Mouse (Mus musculus) cerebellum, adult (tissue): ENCODE results near the gene Hoxc13.

Source experiments
- ATAC-seq: cut with Nextera tagmentation; 2 replicates; pipeline ENCODE4 v1.9.2; 2017; ENCODE audit warnings: mild to moderate bottlenecking, moderate library complexity, mixed read lengths; ENCODE audit not compliant: insufficient number of reproducible peaks, low FRiP score, low TSS enrichment

Gene Hoxc13

DNA sequence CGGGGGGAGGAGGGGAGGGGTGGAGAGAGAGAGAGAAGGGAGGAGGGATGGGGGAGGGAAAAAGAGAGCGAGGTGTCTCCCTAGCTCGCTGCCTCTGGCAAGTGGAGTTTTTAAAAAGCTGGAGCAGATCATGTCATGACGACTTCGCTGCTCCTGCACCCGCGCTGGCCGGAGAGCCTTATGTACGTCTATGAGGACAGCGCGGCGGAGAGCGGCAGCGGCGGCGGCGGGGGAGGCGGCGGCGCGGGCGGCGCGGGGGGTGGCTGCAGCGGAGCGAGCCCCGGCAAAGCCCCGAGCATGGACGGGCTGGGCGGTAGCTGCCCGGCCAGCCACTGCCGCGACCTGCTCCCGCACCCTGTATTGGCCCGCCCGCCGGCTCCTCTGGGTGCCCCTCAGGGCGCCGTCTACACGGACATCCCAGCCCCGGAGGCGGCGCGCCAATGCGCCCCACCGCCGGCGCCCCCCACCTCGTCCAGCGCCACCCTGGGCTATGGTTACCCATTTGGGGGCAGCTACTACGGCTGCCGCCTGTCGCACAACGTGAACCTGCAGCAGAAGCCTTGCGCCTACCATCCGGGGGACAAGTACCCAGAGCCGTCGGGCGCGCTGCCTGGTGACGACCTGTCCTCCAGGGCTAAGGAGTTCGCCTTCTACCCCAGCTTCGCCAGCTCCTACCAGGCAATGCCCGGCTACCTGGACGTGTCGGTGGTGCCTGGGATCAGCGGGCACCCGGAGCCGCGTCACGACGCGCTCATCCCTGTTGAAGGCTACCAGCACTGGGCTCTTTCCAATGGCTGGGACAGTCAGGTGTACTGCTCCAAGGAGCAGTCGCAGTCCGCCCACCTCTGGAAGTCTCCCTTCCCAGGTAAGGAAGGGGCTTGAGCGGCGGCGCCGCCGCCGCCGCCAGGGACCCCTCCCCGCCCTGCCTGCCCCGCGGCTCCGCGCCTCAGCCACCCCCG lies at the start of gene Hoxc13:
Gene Hoxc13, plus strand, starts transcription at position 51 of the 959 bp plus-strand sequence.
- ATAC-seq, result no peak

- no peak for ATAC-seq
Observed at GRCm38 (mm10) chr15:102885803-102886202, 35.1 kb upstream of the Hoxc13 start.

- no peak for ATAC-seq
Observed at GRCm38 (mm10) chr15:102895115-102895514, 25.8 kb upstream of the Hoxc13 start.

GRCm38 (mm10) chr15:102904946-102905345 lies 16.0 kb upstream of the Hoxc13 start:
- no peak for ATAC-seq

DNA sequence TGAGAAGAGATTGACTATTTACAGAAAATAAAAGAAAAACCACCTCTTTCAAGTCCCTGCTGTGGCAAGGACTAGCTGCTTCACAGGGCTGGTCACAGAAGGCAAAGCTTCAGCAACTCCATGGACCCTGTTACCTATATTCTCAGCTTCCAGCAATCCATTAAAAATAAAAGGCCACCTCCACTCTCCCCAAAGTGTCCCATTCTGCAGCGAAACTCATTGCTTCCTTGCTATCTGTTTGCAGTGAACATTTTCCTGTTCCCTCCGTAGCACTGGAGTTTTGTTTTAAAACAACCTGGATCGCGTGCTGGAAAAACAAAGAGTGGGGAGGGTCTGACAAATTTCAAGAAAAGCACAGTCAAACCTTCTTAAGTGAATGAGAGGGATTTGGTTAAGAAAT lies 11.4 kb upstream of the Hoxc13 start:
- ATAC-seq, result no peak

DNA sequence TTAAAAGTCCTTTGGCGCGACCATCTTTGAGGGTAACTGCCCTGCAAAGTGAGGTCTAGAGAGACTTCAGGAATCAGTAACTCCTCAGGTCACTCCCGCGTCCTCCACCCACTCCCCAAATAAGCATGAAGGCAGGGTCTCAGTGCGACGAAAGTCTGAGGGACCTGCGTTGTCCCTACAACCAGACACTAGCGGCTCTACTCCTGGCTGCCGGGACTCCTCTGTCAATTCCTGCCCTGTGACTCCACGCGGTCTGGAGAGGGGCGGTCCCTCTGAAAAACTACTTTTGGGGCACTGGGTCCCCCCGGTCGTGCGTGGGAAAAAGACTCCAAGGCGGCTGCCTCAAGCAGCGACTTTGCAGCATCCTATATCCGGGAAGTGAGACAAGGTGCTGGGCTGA lies 10.9 kb upstream of the Hoxc13 start:
- ATAC-seq, result no peak

DNA sequence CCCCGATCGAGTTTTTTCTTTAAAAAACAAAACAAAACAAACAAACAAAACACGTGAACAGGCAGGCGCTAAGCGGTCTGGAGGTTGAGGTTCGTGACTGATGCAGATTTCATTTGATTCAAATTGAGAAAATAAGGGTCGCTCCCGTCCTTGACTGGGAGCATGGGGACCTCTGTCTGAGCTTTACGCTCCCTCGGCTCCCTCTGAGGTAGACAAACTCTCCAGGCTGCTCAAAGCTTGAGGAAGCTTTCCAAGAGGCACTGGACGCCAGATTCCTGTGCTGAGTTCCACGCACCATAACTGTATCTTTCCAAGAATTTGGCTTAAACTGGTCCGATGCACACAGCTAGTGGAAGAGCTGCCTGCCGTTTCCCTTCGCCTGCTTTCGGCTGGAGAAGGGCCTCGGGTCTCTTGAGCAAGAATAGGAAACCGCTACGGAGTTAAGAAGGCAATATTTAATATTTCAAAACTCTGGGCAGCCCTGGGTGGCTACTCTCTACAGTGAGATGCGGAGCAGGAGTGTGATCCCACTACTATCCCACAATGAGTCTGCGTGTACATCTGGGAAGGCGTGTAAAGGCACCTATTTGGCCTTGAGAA lies 10.3 kb upstream of the Hoxc13 start:
- no peak for ATAC-seq

DNA sequence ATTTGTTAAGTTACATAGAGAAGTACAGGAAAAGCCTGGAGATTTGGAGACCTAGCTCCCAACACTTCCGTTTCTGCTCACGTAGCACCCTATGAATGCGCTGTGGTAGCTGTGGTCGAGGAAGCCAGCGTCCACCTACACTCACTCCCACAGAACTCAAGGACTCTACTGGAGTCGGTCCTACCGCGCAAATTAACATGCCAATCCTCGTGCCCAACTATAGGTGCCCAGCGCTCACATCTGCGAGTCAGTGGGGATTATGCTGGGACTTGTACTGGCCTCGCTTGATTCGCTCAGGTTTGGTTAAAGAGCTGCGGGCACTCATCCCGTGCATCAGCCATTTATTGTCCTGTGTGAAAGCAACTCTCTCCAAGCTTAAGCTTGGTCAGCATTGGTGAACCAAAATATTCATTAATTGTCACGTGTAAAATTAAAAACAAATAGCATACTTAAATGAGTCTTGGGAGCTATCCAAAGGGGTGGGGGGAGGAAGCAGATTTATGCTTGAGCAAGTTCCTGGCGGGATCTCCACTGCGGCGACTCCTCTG lies 7.8 kb upstream of the Hoxc13 start:
- ATAC-seq, result no peak

- no peak for ATAC-seq
Observed at GRCm38 (mm10) chr15:102917972-102918572, 2.8 kb upstream of the Hoxc13 start.

DNA sequence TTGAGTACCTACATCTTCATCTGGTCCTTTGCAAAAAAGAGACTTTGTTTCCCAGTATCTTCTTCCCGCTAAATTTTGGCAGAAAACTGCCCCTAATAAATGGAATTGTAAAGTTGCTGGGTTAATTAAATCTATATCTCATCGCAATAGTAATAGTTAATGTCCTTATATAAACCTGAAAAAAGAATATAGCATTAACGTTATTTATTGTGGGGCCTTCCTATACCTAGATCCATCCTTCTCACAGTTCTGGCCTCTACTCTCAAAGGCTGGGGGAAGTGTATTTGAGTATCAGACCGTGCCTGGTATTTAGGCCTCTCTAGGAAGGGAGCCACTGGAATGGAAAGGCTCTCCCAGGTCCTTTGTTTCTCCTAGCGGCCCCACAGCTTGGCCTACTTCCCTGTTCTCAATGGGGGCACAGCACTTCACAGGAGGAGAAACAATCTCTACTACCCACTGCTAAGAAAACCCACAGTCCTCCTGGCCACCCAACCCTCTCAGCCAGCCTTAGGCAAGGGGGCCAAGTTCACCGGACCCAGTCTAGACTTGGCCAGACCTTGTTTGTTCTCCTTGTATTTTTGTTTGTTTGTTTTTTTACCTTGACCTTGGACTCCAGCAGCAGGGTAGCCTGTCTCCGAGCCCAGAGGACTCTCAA lies 2.2 kb upstream of the Hoxc13 start:
- ATAC-seq, result no peak

- ATAC-seq, result no peak
Observed at GRCm38 (mm10) chr15:102919336-102920180, 1.3 kb upstream of the Hoxc13 start.

GRCm38 (mm10) chr15:102920619-102921018 lies 284 bp upstream of the Hoxc13 start:
- ATAC-seq, result no peak

GRCm38 (mm10) chr15:102922012-102922362 lies 1.1 kb downstream of the Hoxc13 start:
- no peak for ATAC-seq

- ATAC-seq, result no peak
Observed at GRCm38 (mm10) chr15:102922636-102923500, 2.0 kb downstream of the Hoxc13 start.

GRCm38 (mm10) chr15:102927032-102927645 lies 6.2 kb downstream of the Hoxc13 start:
- ATAC-seq, result no peak

- no peak for ATAC-seq
Observed at GRCm38 (mm10) chr15:102931706-102932358, 10.9 kb downstream of the Hoxc13 start.

DNA sequence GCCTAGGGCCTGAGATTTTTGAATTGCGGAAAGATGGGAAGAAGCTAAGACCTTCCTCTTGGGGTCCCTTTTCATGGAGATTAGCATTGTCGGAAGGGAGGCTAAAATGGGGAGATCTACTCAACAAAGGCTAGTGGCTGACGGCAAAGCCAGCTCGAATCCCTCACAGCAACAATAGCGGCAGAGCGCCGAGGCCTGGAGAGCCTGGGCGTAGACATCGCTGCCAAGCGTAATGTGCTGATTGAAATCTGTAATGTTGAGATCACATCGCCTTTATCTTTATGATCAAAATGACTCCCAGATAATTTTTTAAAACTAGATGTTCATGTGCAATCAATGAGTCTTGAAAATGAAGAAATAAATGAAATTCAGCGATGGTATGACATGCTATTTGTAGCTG lies 13.5 kb downstream of the Hoxc13 start:
- no peak for ATAC-seq

GRCm38 (mm10) chr15:102934897-102935296 lies 14.0 kb downstream of the Hoxc13 start:
- no peak for ATAC-seq
